ENCODE assay signal across 8 mouse cellular contexts in the genomic region with DNA sequence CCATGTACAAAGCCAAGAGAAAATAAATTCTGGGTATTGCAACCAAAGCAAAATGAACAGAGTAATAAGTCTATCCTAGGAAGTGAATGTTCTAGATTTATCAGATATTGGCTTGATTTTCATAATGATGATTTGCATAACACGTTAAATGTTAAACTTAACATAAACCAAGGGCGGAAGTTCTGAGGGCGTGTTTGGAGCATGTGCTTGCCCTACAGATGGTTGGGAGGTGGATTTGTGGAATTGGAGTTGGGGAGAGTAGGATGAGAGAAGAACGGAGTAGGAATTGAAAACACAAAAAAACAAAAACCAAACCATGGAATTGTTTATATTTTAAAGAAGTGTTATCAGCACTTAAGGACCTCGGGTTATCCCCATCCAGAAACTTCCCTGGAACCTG. TPM values are rescaled to one million over a fixed set of nuclear protein-coding genes. Genes with fewer than 3 reads are reported as not detected.
DNase-seq lines count a peak whose midpoint lies in the region; ATAC-seq and TF ChIP-seq lines count a peak whose summit lies in the region.

No protein-coding gene starts in this region.

- H3K9ac ChIP-seq in heart, embryonic 12.5 days, result no peak overlapping the region
- H3K9ac ChIP-seq in ES-E14 (ENCODE audit: insufficient read depth, low read depth, low read length, poor library complexity, severe bottlenecking), result no peak overlapping the region
- peak overlapping the region; percentile 78 for H3K9ac ChIP-seq in heart, postnatal 0 days (replicated peaks; ENCODE audit: low read depth, low read length)
- H3K9ac ChIP-seq in liver, embryonic 16.5 days (ENCODE audit: low read depth, low read length), result peak overlapping the region; percentile 79; the same call in 1 of the 2 replicates

- peaks cover 4% of the 10 kb centered on the region; the same call in 1 of the 2 replicates for H3K9me3 ChIP-seq in heart, embryonic 12.5 days (replicated peaks)
- no peaks in the 10 kb centered on the region for H3K9me3 ChIP-seq in ES-E14 (ENCODE audit: control insufficient read depth, insufficient read depth, low read depth, low read length)
- H3K9me3 ChIP-seq in heart, postnatal 0 days (replicated peaks; ENCODE audit: control insufficient read depth, low read length), result no peaks in the 10 kb centered on the region
- H3K9me3 ChIP-seq in liver, embryonic 16.5 days (replicated peaks; ENCODE audit: control insufficient read depth, low read length), result no peaks in the 10 kb centered on the region

- no peak for TF ChIP-seq EP300 in heart, postnatal 0 days (IDR thresholded peaks at IDR 0.05; ENCODE audit: low read depth)

- H3K36me3 ChIP-seq in heart, embryonic 12.5 days, result no peaks in the 10 kb centered on the region
- no peaks in the 10 kb centered on the region for H3K36me3 ChIP-seq in ES-E14 (ENCODE audit: control insufficient read depth, insufficient read depth, low read length, poor library complexity, severe bottlenecking)
- H3K36me3 ChIP-seq in heart, postnatal 0 days (replicated peaks; ENCODE audit: control insufficient read depth, insufficient read depth, low read length), result no peaks in the 10 kb centered on the region
- no peaks in the 10 kb centered on the region for H3K36me3 ChIP-seq in liver, embryonic 16.5 days (ENCODE audit: control insufficient read depth, insufficient read depth)

- peak overlapping the region; percentile 80 for H3K4me3 ChIP-seq in heart, embryonic 12.5 days
- peak overlapping the region; percentile 63 to 72; a peak in 3 of 4 replicates for H3K4me3 ChIP-seq in ES-E14 (ENCODE audit: insufficient read depth in 1 of 2, low read depth in 1 of 2, low read length in 2 of 2, poor library complexity in 1 of 2, severe bottlenecking in 1 of 2)
- H3K4me3 ChIP-seq in heart, postnatal 0 days (ENCODE audit: low read depth, low read length), result peak overlapping the region; percentile 75
- H3K4me3 ChIP-seq in liver, embryonic 16.5 days (ENCODE audit: low read depth, low read length), result peak overlapping the region; percentile 76

- no peak overlapping the region for H3K27ac ChIP-seq in heart, embryonic 12.5 days (ENCODE audit: poor library complexity, severe bottlenecking)
- H3K27ac ChIP-seq in ES-E14 (ENCODE audit: insufficient read depth, low read depth, low read length, poor library complexity, severe bottlenecking), result no peak overlapping the region
- H3K27ac ChIP-seq in heart, postnatal 0 days (ENCODE audit: low read depth), result peak overlapping the region; percentile 80
- no peak overlapping the region for H3K27ac ChIP-seq in liver, embryonic 16.5 days (ENCODE audit: low read length)

- DNase-seq in heart, postnatal 36 days, result no peak
- DNase-seq in ES-E14 (ENCODE audit: low read depth, low spot score), result no peak
- DNase-seq in heart, postnatal 0 days (ENCODE audit: low spot score), result no peak
- no peak for DNase-seq in gastrocnemius, adult 8-10 months (ENCODE audit: low spot score in 2 of 2)
- DNase-seq in adrenal gland, adult 2 months, result no peak
- DNase-seq in retina, embryonic 14.5 days (ENCODE audit: low spot score), result no peak

- in situ Hi-C loops in ES-E14 (cut with MboI; ENCODE audit: low sequenced_read_pairs in 2 of 2, unreplicated experiment in 2 of 2), result no loop called here

- 56% methylated on average over 5 of the region's 5 CpGs for WGBS in heart, embryonic 12.5 days
- 68% methylated on average over 5 of the region's 5 CpGs for WGBS in heart, postnatal 0 days
- WGBS in liver, embryonic 16.5 days (ENCODE audit: insufficient replicate concordance), result 56% methylated on average over 5 of the region's 5 CpGs

- no peaks in the 10 kb centered on the region for H3K27me3 ChIP-seq in heart, embryonic 12.5 days (replicated peaks)
- H3K27me3 ChIP-seq in heart, postnatal 0 days (ENCODE audit: control insufficient read depth, insufficient read depth, low read length), result no peaks in the 10 kb centered on the region
- H3K27me3 ChIP-seq in liver, embryonic 16.5 days (ENCODE audit: control insufficient read depth, insufficient read depth, low read depth, low read length), result no peaks in the 10 kb centered on the region

- no peak for ATAC-seq in heart, embryonic 12.5 days (ENCODE audit: insufficient number of reproducible peaks, low FRiP score)
- no peak for ATAC-seq in heart, postnatal 0 days (ENCODE audit: insufficient read depth, low read depth)
- ATAC-seq in liver, embryonic 16.5 days (ENCODE audit: low read depth), result no peak

- intact Hi-C loops in heart, postnatal 36 days (cut with DNase I), result loop anchor here (5.0 to 10.0 kb wide), 3 partner anchors 149 to 889 kb away; a partner anchor contains a TSS

- no peak for TF ChIP-seq CTCF in heart, postnatal 0 days (IDR thresholded peaks at IDR 0.05; ENCODE audit: low read depth)

- peak overlapping the region; percentile 73 for H3K4me2 ChIP-seq in heart, embryonic 12.5 days
- H3K4me2 ChIP-seq in heart, postnatal 0 days (ENCODE audit: low read depth, low read length), result peak overlapping the region; percentile 73
- H3K4me2 ChIP-seq in liver, embryonic 16.5 days (ENCODE audit: low read depth, low read length), result peak overlapping the region; percentile 67

- H3K4me1 ChIP-seq in heart, embryonic 12.5 days (replicated peaks), result no peaks in the 10 kb centered on the region
- H3K4me1 ChIP-seq in ES-E14 (ENCODE audit: control insufficient read depth in 2 of 2, insufficient read depth in 2 of 2, low read length in 2 of 2, poor library complexity in 1 of 2), result no peaks in the 10 kb centered on the region
- no peaks in the 10 kb centered on the region for H3K4me1 ChIP-seq in heart, postnatal 0 days (ENCODE audit: control insufficient read depth, insufficient read depth)
- H3K4me1 ChIP-seq in liver, embryonic 16.5 days (ENCODE audit: control insufficient read depth, low read depth, low read length), result no peaks in the 10 kb centered on the region; the same call in 1 of the 2 replicates

TF ChIP-seq in ES-E14, 5 proteins besides CTCF, POLR2A, EP300 and RAD21:
- TF ChIP-seq MAFK (IDR thresholded peaks at IDR 0.05; ENCODE audit: insufficient read depth, low read depth, low read length) (no peak), HCFC1 (IDR thresholded peaks at IDR 0.05; ENCODE audit: borderline replicate concordance, insufficient read depth, low read length) (no peak), ZC3H11A (IDR thresholded peaks at IDR 0.05; ENCODE audit: borderline replicate concordance, low read depth, low read length) (no peak), ZNF384 (IDR thresholded peaks at IDR 0.05; ENCODE audit: low read depth, low read length) (no peak), CHD2 (IDR thresholded peaks at IDR 0.05; ENCODE audit: low read depth, low read length) (no peak)
TF ChIP-seq in ES-E14: peak in this region for 0.

RNA-seq across cellular contexts. Expression of a gene that starts 0.5 kb away (rescaled TPM):
- 12.8 and 15.7 TPM in 2 replicates for polyA plus RNA-seq in heart, embryonic 12.5 days (2016; fragmentation: Nextera tagmentation; extraction: Ambion mirVana)
- 10 to 100 TPM; 27.7 to 29.5 TPM for total RNA-seq in heart, postnatal 36 days (2021)
- total RNA-seq in ES-E14 (2012; rRNA removed), result 3.6 and 6.0 TPM in 2 replicates
- total RNA-seq in heart, postnatal 0 days (2014; rRNA removed; ENCODE audit: low replicate concordance), result 30.1 and 83.1 TPM in 2 replicates
- 10.6 and 12.7 TPM in 2 replicates for polyA plus RNA-seq in heart, postnatal 0 days (2015; fragmentation: Nextera tagmentation; extraction: Ambion mirVana)
- 5.3 and 5.4 TPM in 2 replicates for polyA plus RNA-seq in liver, embryonic 16.5 days (2015; fragmentation: Nextera tagmentation; extraction: Ambion mirVana)
- total RNA-seq in gastrocnemius, adult 8-10 months (2022), result 10 to 100 TPM; 36.7 to 44.8 (median 40.1) TPM
- total RNA-seq in adrenal gland, adult 2 months (2021), result 10 to 100 TPM; 25.8 to 31.6 TPM
- polyA plus RNA-seq in adrenal gland, adult 2 months (2012; rRNA removed), result 4.8 and 7.4 TPM in 2 replicates

Comparison
In these comparisons a context has a peak if more than half of its experiments do, and no peak if none do; other contexts are left out.
1. H3K9ac ChIP-seq: peak in heart, postnatal 0 days (single experiment) and liver, embryonic 16.5 days (single experiment); none in heart, embryonic 12.5 days (single experiment) and ES-E14 (single experiment).
2. Peak in every context shown above with its lines, with median percentiles within 50 percentile points of each other: H3K4me2 ChIP-seq and H3K4me3 ChIP-seq.